Mouse (Mus musculus): Measurements from ENCODE around the gene Plcz1.

Plcz1 gene

GRCm38 (mm10) chr6:140041357-140041756 lies at the start of gene Plcz1:
Gene Plcz1 (minus strand): TSS chr6:140041457.
- in situ Hi-C loops (cut with MboI, MseI) = no loop called here

- in situ Hi-C loops (cut with MboI, MseI) = no loop called here
Measured at GRCm38 (mm10) chr6:140089855-140090254, 48.6 kb upstream of the Plcz1 start.

- in situ Hi-C loops (cut with MboI, MseI) = no loop called here
Measured at GRCm38 (mm10) chr6:140081739-140082138, 40.5 kb upstream of the Plcz1 start.

- in situ Hi-C loops (cut with MboI, MseI) = no loop called here
Measured at GRCm38 (mm10) chr6:140080933-140081332, 39.7 kb upstream of the Plcz1 start.

- in situ Hi-C loops (cut with MboI, MseI) = no loop called here
Measured at GRCm38 (mm10) chr6:140069177-140069576, 27.9 kb upstream of the Plcz1 start.

- in situ Hi-C loops (cut with MboI, MseI) = no loop called here
Measured at GRCm38 (mm10) chr6:140054271-140054928, 13.1 kb upstream of the Plcz1 start.

GRCm38 (mm10) chr6:140051476-140051875 lies 10.2 kb upstream of the Plcz1 start:
- in situ Hi-C loops (cut with MboI, MseI) = no loop called here

GRCm38 (mm10) chr6:140040952-140041351 lies 305 bp downstream of the Plcz1 start, which contains the start of gene Capza3:
Gene Capza3 (plus strand): TSS chr6:140041252.
- in situ Hi-C loops (cut with MboI, MseI) = no loop called here

- in situ Hi-C loops (cut with MboI, MseI) = no loop called here
Measured at GRCm38 (mm10) chr6:140024404-140024803, 16.9 kb downstream of the Plcz1 start.

- in situ Hi-C loops (cut with MboI, MseI) = no loop called here
Measured at GRCm38 (mm10) chr6:140005181-140005580, 36.1 kb downstream of the Plcz1 start.

GRCm38 (mm10) chr6:139989597-139989996 lies 51.7 kb downstream of the Plcz1 start:
- in situ Hi-C loops (cut with MboI, MseI) = no loop called here

- in situ Hi-C loops (cut with MboI, MseI) = no loop called here
Measured at GRCm38 (mm10) chr6:139989075-139989474, 52.2 kb downstream of the Plcz1 start.

GRCm38 (mm10) chr6:139986564-139986963 lies 54.7 kb downstream of the Plcz1 start:
- in situ Hi-C loops (cut with MboI, MseI) = no loop called here

- in situ Hi-C loops (cut with MboI, MseI) = no loop called here
Measured at GRCm38 (mm10) chr6:139984069-139984468, 57.2 kb downstream of the Plcz1 start.

GRCm38 (mm10) chr6:139981061-139981460 lies 60.2 kb downstream of the Plcz1 start:
- in situ Hi-C loops (cut with MboI, MseI) = no loop called here

- in situ Hi-C loops (cut with MboI, MseI) = no loop called here
Measured at GRCm38 (mm10) chr6:139978114-139978513, 63.1 kb downstream of the Plcz1 start.

GRCm38 (mm10) chr6:139974668-139975067 lies 66.6 kb downstream of the Plcz1 start:
- in situ Hi-C loops (cut with MboI, MseI) = no loop called here

- in situ Hi-C loops (cut with MboI, MseI) = no loop called here
Measured at GRCm38 (mm10) chr6:139971608-139972298, 69.5 kb downstream of the Plcz1 start.

GRCm38 (mm10) chr6:139966684-139967083 lies 74.6 kb downstream of the Plcz1 start:
- in situ Hi-C loops (cut with MboI, MseI) = no loop called here

- in situ Hi-C loops (cut with MboI, MseI) = no loop called here
Measured at GRCm38 (mm10) chr6:139964895-139965294, 76.4 kb downstream of the Plcz1 start.

GRCm38 (mm10) chr6:139963775-139964174 lies 77.5 kb downstream of the Plcz1 start:
- in situ Hi-C loops (cut with MboI, MseI) = no loop called here

GRCm38 (mm10) chr6:139957531-139958241 lies 83.6 kb downstream of the Plcz1 start:
- in situ Hi-C loops (cut with MboI, MseI) = no loop called here

- in situ Hi-C loops (cut with MboI, MseI) = no loop called here
Measured at GRCm38 (mm10) chr6:139953596-139953995, 87.7 kb downstream of the Plcz1 start.
